Mouse (Mus musculus) large intestine, adult 2 months (tissue): ENCODE data around the gene Matn4. TPM values are rescaled to one million over a fixed set of nuclear protein-coding genes. Genes with fewer than 3 reads are reported as not detected.

Source experiments
- polyA plus RNA-seq: library from polyadenylated mRNA; depleted of rRNA; stranded (reverse); fragments of >200 nt; gene quantifications from 2 replicates; pipeline ENCODE4 v1.2.3, GENCODE M21; 2012; rRNA removed

Matn4 gene
- polyA plus RNA-seq, 1 experiment: 0.57 TPM

Other genes with a start within 250 kb of the Matn4 start
- gene Kcns1, start 234.0 kb downstream of the Matn4 start, polyA plus RNA-seq: 0.05 TPM in 2 replicates
- gene Wfdc5, start 222.4 kb downstream of the Matn4 start, polyA plus RNA-seq: not detected in 2 replicates
- gene Wfdc12, start 214.6 kb downstream of the Matn4 start, polyA plus RNA-seq: 0.16 TPM in 1 of 2 replicates, not detected in the other
- gene Wfdc15a, start 205.0 kb downstream of the Matn4 start, polyA plus RNA-seq: not detected in 2 replicates
- 0.41 TPM in 1 of 2 replicates, not detected in the other for gene Wfdc15b, start 183.5 kb downstream of the Matn4 start, polyA plus RNA-seq
- not detected in 2 replicates for gene Svs2, start 166.7 kb downstream of the Matn4 start, polyA plus RNA-seq
- not detected in 2 replicates for gene Svs3b, start 148.5 kb downstream of the Matn4 start, polyA plus RNA-seq
- not detected in 2 replicates for gene Svs4, start 126.7 kb downstream of the Matn4 start, polyA plus RNA-seq
- not detected in 2 replicates for gene Svs3a, start 115.9 kb downstream of the Matn4 start, polyA plus RNA-seq
- gene Svs6, start 88.4 kb downstream of the Matn4 start, polyA plus RNA-seq: not detected in 2 replicates
- gene Svs5, start 72.4 kb downstream of the Matn4 start, polyA plus RNA-seq: not detected in 2 replicates
- 24.9 and 38.0 TPM in 2 replicates for gene Slpi, start 16.1 kb downstream of the Matn4 start, polyA plus RNA-seq
- gene Rbpjl, start 2.0 kb downstream of the Matn4 start, polyA plus RNA-seq: not detected in 2 replicates
- gene Sdc4, start 38.7 kb upstream of the Matn4 start, polyA plus RNA-seq: 70.6 and 77.3 TPM in 2 replicates
- 104 and 111 TPM in 2 replicates for gene Sys1, start 51.8 kb upstream of the Matn4 start, polyA plus RNA-seq
- gene Gm20458, start 55.8 kb upstream of the Matn4 start, polyA plus RNA-seq: 25.6 and 40.2 TPM in 2 replicates
- gene Trp53tg5, start 68.6 kb upstream of the Matn4 start, polyA plus RNA-seq: not detected in 2 replicates
- 69.4 and 96.9 TPM in 2 replicates for gene Dbndd2, start 80.9 kb upstream of the Matn4 start, polyA plus RNA-seq
- gene Pigt, start 92.4 kb upstream of the Matn4 start, polyA plus RNA-seq: 118 and 127 TPM in 2 replicates
- 1.4 and 3.5 TPM in 2 replicates for gene Wfdc2, start 157.3 kb upstream of the Matn4 start, polyA plus RNA-seq
- gene Spint3, start 168.3 kb upstream of the Matn4 start, polyA plus RNA-seq: not detected in 2 replicates
- gene Wfdc6a, start 180.3 kb upstream of the Matn4 start, polyA plus RNA-seq: 0.29 TPM in 1 of 2 replicates, not detected in the other
- not detected in 2 replicates for gene Eppin, start 188.4 kb upstream of the Matn4 start, polyA plus RNA-seq
- not detected in 2 replicates for gene Wfdc6b, start 208.4 kb upstream of the Matn4 start, polyA plus RNA-seq
- gene Wfdc8, start 208.5 kb upstream of the Matn4 start, polyA plus RNA-seq: 0.05 TPM in 1 of 2 replicates, not detected in the other
- 0.14 TPM in 1 of 2 replicates, not detected in the other for gene Wfdc16, start 233.6 kb upstream of the Matn4 start, polyA plus RNA-seq